Mouse (Mus musculus) MEL (cell line): ENCODE measurements around the gene Med13. TPM values are rescaled to one million over a fixed set of nuclear protein-coding genes. Genes with fewer than 3 reads are reported as not detected.
A peak's percentile ranks its signal among the peaks of the same experiment; 100 is the strongest.

ENCODE experiments used
- DNase-seq: peaks from one replicate; pipeline ENCODE4 v3.0.0; 2011; ENCODE audit warnings: low read depth, low spot score
- H3K27ac ChIP-seq: 2 replicates; pipeline ENCODE4 v1.5.1; 2012; ENCODE audit warnings: low read depth, mild to moderate bottlenecking, control low read depth, low read length, moderate library complexity; ENCODE audit not compliant: control insufficient read depth
- H3K27me3 ChIP-seq, 2 experiments: fragments of 150-350 bp in 1 of 2; sonication (generic) in 1 of 2; 2 replicates each; pipeline ENCODE4 v1.6.1; 2012; ENCODE audit warnings: low read length in 2 of 2, mild to moderate bottlenecking in 2 of 2, improper control_type of control experiment in 1 of 2, moderate library complexity in 1 of 2; ENCODE audit not compliant: insufficient read depth in 2 of 2, control insufficient read depth in 1 of 2
- H3K36me3 ChIP-seq, 2 experiments: 2 replicates each; pipeline ENCODE4 v1.6.1; 2012 to 2014; ENCODE audit warnings: low read length in 2 of 2, improper control_type of control experiment in 1 of 2, inconsistent platforms in 1 of 2, mild to moderate bottlenecking in 1 of 2; ENCODE audit not compliant: insufficient read depth in 2 of 2, control insufficient read depth in 1 of 2
- H3K4me1 ChIP-seq, 2 experiments: fragments of 150-350 bp in 1 of 2; sonication (generic) in 1 of 2; 2 replicates each; pipeline ENCODE4 v1.6.1; 2012; ENCODE audit warnings: low read length in 2 of 2, improper control_type of control experiment in 1 of 2, mild to moderate bottlenecking in 1 of 2; ENCODE audit not compliant: insufficient read depth in 2 of 2, control insufficient read depth in 1 of 2
- H3K4me3 ChIP-seq, 2 experiments: fragments of 150-350 bp in 1 of 2; sonication (generic) in 1 of 2; 2 replicates each; pipeline ENCODE4 v1.5.1; 2012; ENCODE audit warnings: low read depth in 2 of 2, low read length in 2 of 2, mild to moderate bottlenecking in 2 of 2, moderate library complexity in 2 of 2, control low read depth in 1 of 2, improper control_type of control experiment in 1 of 2; ENCODE audit not compliant: control insufficient read depth in 1 of 2, insufficient read depth in 1 of 2
- H3K79me2 ChIP-seq: 2 replicates; pipeline ENCODE4 v1.6.1; 2012; ENCODE audit warnings: mild to moderate bottlenecking, low read length, moderate library complexity; ENCODE audit not compliant: control insufficient read depth, poor library complexity, insufficient read depth
- H3K9ac ChIP-seq: 2 replicates; pipeline ENCODE4 v1.6.1; 2012; ENCODE audit warnings: low read depth, mild to moderate bottlenecking, control low read depth, low read length, moderate library complexity; ENCODE audit not compliant: control insufficient read depth, poor library complexity, severe bottlenecking
- H3K9me3 ChIP-seq: fragments of 150-350 bp; sonication (generic); replicated peaks from 2 replicates; pipeline ENCODE4 v1.6.1; 2012; ENCODE audit warnings: mild to moderate bottlenecking, low read length, improper control_type of control experiment, moderate library complexity; ENCODE audit not compliant: insufficient read depth
- BHLHE40 ChIP-seq: IDR thresholded peaks from 2 replicates; pipeline ENCODE4 v1.6.1; 2012; ENCODE audit warnings: low read depth, mild to moderate bottlenecking, inconsistent platforms, low read length, improper control_type of control experiment, borderline replicate concordance
- CHD2 ChIP-seq: IDR thresholded peaks from 2 replicates; pipeline ENCODE4 v1.6.1; 2011; ENCODE audit warnings: low read length, improper control_type of control experiment
- ELF1 ChIP-seq: IDR thresholded peaks from 2 replicates; pipeline ENCODE4 v1.6.1; 2014; ENCODE audit warnings: low read depth, mild to moderate bottlenecking, inconsistent platforms, low read length, improper control_type of control experiment, moderate library complexity
- EP300 ChIP-seq, 2 experiments: IDR thresholded peaks; 2 replicates each; pipeline ENCODE4 v1.6.1; 2011; ENCODE audit warnings: improper control_type of control experiment in 2 of 2, low read length in 2 of 2, low read depth in 1 of 2, mild to moderate bottlenecking in 1 of 2
- ETS1 ChIP-seq: IDR thresholded peaks from 2 replicates; pipeline ENCODE4 v1.6.1; 2012; ENCODE audit warnings: low read depth, mild to moderate bottlenecking, inconsistent platforms, low read length, improper control_type of control experiment, moderate library complexity
- GABPA ChIP-seq: IDR thresholded peaks from 2 replicates; pipeline ENCODE4 v1.6.1; 2012; ENCODE audit warnings: low read depth, mild to moderate bottlenecking, inconsistent platforms, low read length, improper control_type of control experiment, moderate library complexity
- GATA1 ChIP-seq: IDR thresholded peaks from 2 replicates; pipeline ENCODE4 v1.6.1; 2011; ENCODE audit warnings: low read depth, low read length, improper control_type of control experiment
- JUND ChIP-seq: IDR thresholded peaks from 2 replicates; pipeline ENCODE4 v1.6.1; 2011; ENCODE audit warnings: low read depth, mild to moderate bottlenecking, improper control_type of control experiment, low read length
- MAFK ChIP-seq: IDR thresholded peaks from 2 replicates; pipeline ENCODE4 v1.6.1; 2011; ENCODE audit warnings: low read depth, mild to moderate bottlenecking, low read length, improper control_type of control experiment, borderline replicate concordance
- MAX ChIP-seq: IDR thresholded peaks from 2 replicates; pipeline ENCODE4 v1.6.1; 2011; ENCODE audit warnings: low read length, improper control_type of control experiment
- MAZ ChIP-seq: IDR thresholded peaks from 2 replicates; pipeline ENCODE4 v1.6.1; 2012; ENCODE audit warnings: low read depth, mild to moderate bottlenecking, inconsistent platforms, low read length, improper control_type of control experiment
- MEF2A ChIP-seq: IDR thresholded peaks from 2 replicates; pipeline ENCODE4 v1.6.1; 2014; ENCODE audit warnings: low read depth, mild to moderate bottlenecking, inconsistent platforms, low read length, improper control_type of control experiment; ENCODE audit not compliant: poor library complexity, insufficient replicate concordance, severe bottlenecking; ENCODE audit errors: extremely low read depth
- MXI1 ChIP-seq: IDR thresholded peaks from 2 replicates; pipeline ENCODE4 v1.6.1; 2011; ENCODE audit warnings: mild to moderate bottlenecking, low read depth, low read length, improper control_type of control experiment
- MYC ChIP-seq: IDR thresholded peaks from 2 replicates; pipeline ENCODE4 v1.6.1; 2011; ENCODE audit warnings: low read depth, mild to moderate bottlenecking, low read length, improper control_type of control experiment, moderate library complexity
- NRF1 ChIP-seq: IDR thresholded peaks from 2 replicates; pipeline ENCODE4 v1.6.1; 2014; ENCODE audit warnings: low read depth, mild to moderate bottlenecking, inconsistent platforms, low read length, improper control_type of control experiment, moderate library complexity; ENCODE audit not compliant: poor library complexity, insufficient read depth, severe bottlenecking
- POLR2A ChIP-seq, 2 experiments: IDR thresholded peaks; 2 replicates each; pipeline ENCODE4 v1.6.1; 2011 to 2012; ENCODE audit warnings: low read length in 2 of 2, mild to moderate bottlenecking in 2 of 2, control low read depth in 1 of 2, improper control_type of control experiment in 1 of 2, low read depth in 1 of 2, moderate library complexity in 1 of 2; ENCODE audit not compliant: control insufficient read depth in 1 of 2, insufficient read depth in 1 of 2, poor library complexity in 1 of 2
- POLR2AphosphoS2 ChIP-seq: IDR thresholded peaks from 2 replicates; pipeline ENCODE4 v1.6.1; 2011; ENCODE audit warnings: low read length, improper control_type of control experiment
- POLR2AphosphoS5 ChIP-seq: IDR thresholded peaks from 2 replicates; pipeline ENCODE4 v1.6.1; 2012; ENCODE audit warnings: low read depth, borderline replicate concordance, mild to moderate bottlenecking, inconsistent platforms, low read length, moderate library complexity, mixed read lengths
- RAD21 ChIP-seq: IDR thresholded peaks from 2 replicates; pipeline ENCODE4 v1.6.1; 2011; ENCODE audit warnings: mild to moderate bottlenecking, low read depth, low read length, improper control_type of control experiment
- RCOR1 ChIP-seq: IDR thresholded peaks from 2 replicates; pipeline ENCODE4 v1.6.1; 2012; ENCODE audit warnings: low read depth, mild to moderate bottlenecking, inconsistent platforms, low read length, improper control_type of control experiment
- SMC3 ChIP-seq: IDR thresholded peaks from 2 replicates; pipeline ENCODE4 v1.6.1; 2011; ENCODE audit warnings: low read depth, low read length, improper control_type of control experiment
- TAL1 ChIP-seq: IDR thresholded peaks from 2 replicates; pipeline ENCODE4 v1.6.1; 2012; ENCODE audit warnings: mild to moderate bottlenecking, inconsistent platforms, low read length, moderate library complexity, mixed read lengths
- TCF12 ChIP-seq: IDR thresholded peaks from 2 replicates; pipeline ENCODE4 v1.6.1; 2014; ENCODE audit warnings: low read depth, mild to moderate bottlenecking, inconsistent platforms, low read length, improper control_type of control experiment, moderate library complexity
- UBTF ChIP-seq: IDR thresholded peaks from 2 replicates; pipeline ENCODE4 v1.6.1; 2012; ENCODE audit warnings: low read depth, mild to moderate bottlenecking, inconsistent platforms, low read length, improper control_type of control experiment, moderate library complexity, borderline replicate concordance; ENCODE audit not compliant: insufficient read depth
- USF1 ChIP-seq: IDR thresholded peaks from 2 replicates; pipeline ENCODE4 v1.6.1; 2014; ENCODE audit warnings: low read depth, mild to moderate bottlenecking, inconsistent platforms, low read length, improper control_type of control experiment, moderate library complexity
- ZC3H11A ChIP-seq: IDR thresholded peaks from 2 replicates; pipeline ENCODE4 v1.6.1; 2012; ENCODE audit warnings: low read depth, mild to moderate bottlenecking, inconsistent platforms, low read length, improper control_type of control experiment
- ZKSCAN1 ChIP-seq: IDR thresholded peaks from 2 replicates; pipeline ENCODE4 v1.6.1; 2012; ENCODE audit warnings: low read depth, mild to moderate bottlenecking, inconsistent platforms, low read length, improper control_type of control experiment, moderate library complexity
- ZMIZ1 ChIP-seq: IDR thresholded peaks from 2 replicates; pipeline ENCODE4 v1.6.1; 2012; ENCODE audit warnings: low read depth, mild to moderate bottlenecking, inconsistent platforms, low read length, improper control_type of control experiment, moderate library complexity
- ZNF384 ChIP-seq: IDR thresholded peaks from 2 replicates; pipeline ENCODE4 v1.6.1; 2012; ENCODE audit warnings: low read depth, mild to moderate bottlenecking, inconsistent platforms, low read length, improper control_type of control experiment
- polyA plus RNA-seq, 2 experiments: library from polyadenylated mRNA; stranded (reverse) in 1 of 2; unstranded in 1 of 2; fragments of >175 nt in 1 of 2; fragments of >200 nt in 1 of 2; gene quantifications; 2 replicates each; pipeline versions ENCODE4 v1.2.1 to v1.2.4; 2012; ENCODE audit warnings: low replicate concordance in 2 of 2, low read depth in 1 of 2; ENCODE audit not compliant: insufficient read length in 2 of 2, insufficient read depth in 1 of 2, missing spikeins in 1 of 2
- total RNA-seq: library from RNA; depleted of rRNA; stranded (reverse); fragments of 300-350 nt; gene quantifications from 2 replicates; pipeline ENCODE4 v1.2.3, GENCODE M21; 2012

The Med13 gene
- total and polyA plus RNA-seq, 3 experiments, result 23.3 to 114 (median 26.4) TPM

GRCm38 (mm10) chr11:86347387-86348122 lies 9.8 kb downstream of the Med13 start:
- Histone ChIP-seq H3K27ac (peak overlapping the region; percentile 41; the same call in 1 of the 2 replicates), H3K36me3 (peaks cover 54 to 69% of the 10 kb centered on the region in 2 experiments), H3K9ac (no peak overlapping the region), H3K4me3 (no peak overlapping the region), H3K9me3 (no peaks in the 10 kb centered on the region), H3K27me3 (no peaks in the 10 kb centered on the region), H3K4me1 (peaks cover 8 to 41% of the 10 kb centered on the region in 2 experiments), H3K79me2 (peaks cover 47% of the 10 kb centered on the region)
- DNase-seq, result no peak
- no peak for TF ChIP-seq TCF12
- TF ChIP-seq GATA1, result 0 out of 2 replicates have a peak, but pooled peaks have one; percentile 19

GRCm38 (mm10) chr11:86346525-86346924 lies 10.9 kb downstream of the Med13 start:
- Histone ChIP-seq H3K4me3 (no peak overlapping the region), H3K36me3 (peaks cover 51 to 73% of the 10 kb centered on the region in 2 experiments), H3K9me3 (no peaks in the 10 kb centered on the region), H3K27ac (no peak overlapping the region)
- peak; percentile 72; the same call in 1 of the 2 replicates for TF ChIP-seq MYC
- TF ChIP-seq ZKSCAN1, result no peak
- TF ChIP-seq JUND, result 0 out of 2 replicates have a peak, but pooled peaks have one; percentile 38
- no peak for TF ChIP-seq MEF2A
- TF ChIP-seq MAX, result peak; percentile 56; the same call in 1 of the 2 replicates
- TF ChIP-seq BHLHE40, result 0 out of 2 replicates have a peak, but pooled peaks have one; percentile 16
- TF ChIP-seq RCOR1, result no peak
- TF ChIP-seq EP300 (IDR thresholded peaks at IDR 0.05; ENCODE audit: low read depth in 1 of 2, low read length in 2 of 2), result 0 out of 4 replicates have a peak, but pooled peaks of 1 of the 2 experiments have one; percentile 35
- no peak for TF ChIP-seq SMC3
- TF ChIP-seq RAD21, result no peak
- TF ChIP-seq MXI1, result 0 out of 2 replicates have a peak, but pooled peaks have one; percentile 30
- TF ChIP-seq POLR2AphosphoS5, result no peak
- no peak for TF ChIP-seq ELF1
- no peak for TF ChIP-seq ZNF384
- TF ChIP-seq CHD2, result no peak
- TF ChIP-seq POLR2AphosphoS2, result no peak
- TF ChIP-seq MAZ, result no peak
- TF ChIP-seq MAFK, result no peak
- TF ChIP-seq GATA1, result peak; percentile 46; the same call in 1 of the 2 replicates
- no peak for TF ChIP-seq NRF1
- peak; percentile 57 for TF ChIP-seq ETS1
- peak; percentile 39; the same call in 1 of the 2 replicates for TF ChIP-seq USF1
- no peak for TF ChIP-seq UBTF
- no peak for TF ChIP-seq ZMIZ1
- no peak for TF ChIP-seq GABPA
- TF ChIP-seq ZC3H11A, result no peak
- TF ChIP-seq TCF12, result no peak
- no peak for TF ChIP-seq POLR2A (IDR thresholded peaks at IDR 0.05; ENCODE audit: control insufficient read depth in 1 of 2, insufficient read depth in 1 of 2, low read depth in 1 of 2, low read length in 2 of 2, poor library complexity in 1 of 2)
- TF ChIP-seq TAL1, result no peak
- TF ChIP-seq, all 39 proteins: peak for 9
- H3K79me2 ChIP-seq, result peaks cover 46% of the 10 kb centered on the region
- no peak overlapping the region for H3K9ac ChIP-seq
- H3K4me1 ChIP-seq, result peaks cover 4 to 39% of the 10 kb centered on the region in 2 experiments
- DNase-seq, result peak; percentile 41
- H3K27me3 ChIP-seq, result no peaks in the 10 kb centered on the region
